Mouse (Mus musculus) myocyte (in vitro differentiated cells): ENCODE data around the gene Ski. TPM values are rescaled to one million over a fixed set of nuclear protein-coding genes. Genes with fewer than 3 reads are reported as not detected.
A peak's percentile ranks its signal among the peaks of the same experiment; 100 is the strongest.

Experiments
- H3K27me3 ChIP-seq: one replicate; pipeline ENCODE4 v1.6.1; 2011; ENCODE audit not compliant: control insufficient read depth, insufficient read depth, insufficient read length
- H3K36me3 ChIP-seq: one replicate; pipeline ENCODE4 v1.6.1; 2011; ENCODE audit not compliant: control insufficient read depth, insufficient read depth
- H3K4me2 ChIP-seq: one replicate; pipeline ENCODE4 v1.6.1; 2011; ENCODE audit warnings: low read depth, control low read depth
- H3K4me3 ChIP-seq: one replicate; pipeline ENCODE4 v1.5.1; 2011; ENCODE audit warnings: mild to moderate bottlenecking, control low read depth, moderate library complexity
- H3K79me2 ChIP-seq: one replicate; pipeline ENCODE4 v1.6.1; 2011; ENCODE audit not compliant: control insufficient read depth, insufficient read depth
- H3ac ChIP-seq: one replicate; pipeline ENCODE4 v1.6.1; 2011; ENCODE audit not compliant: control insufficient read depth, insufficient read length
- CEBPB ChIP-seq: IDR thresholded peaks from 2 replicates; pipeline ENCODE4 v1.6.1; 2011; ENCODE audit warnings: mild to moderate bottlenecking, moderate library complexity; ENCODE audit not compliant: poor library complexity, insufficient read depth, severe bottlenecking
- E2F4 ChIP-seq: IDR thresholded peaks from one replicate; pipeline ENCODE4 v1.6.1; 2011; ENCODE audit warnings: mild to moderate bottlenecking, control low read depth, moderate library complexity; ENCODE audit not compliant: insufficient read depth
- MAX ChIP-seq: IDR thresholded peaks from one replicate; pipeline ENCODE4 v1.6.1; 2011; ENCODE audit warnings: low read depth, mild to moderate bottlenecking, control low read depth
- MYOD1 ChIP-seq, 3 experiments: IDR thresholded peaks; one replicate each; pipeline ENCODE4 v1.6.1; 2011; ENCODE audit warnings: control low read depth in 2 of 3, low read depth in 2 of 3, mild to moderate bottlenecking in 2 of 3, moderate library complexity in 1 of 3; ENCODE audit not compliant: insufficient read length in 2 of 3, control insufficient read depth in 1 of 3
- MYOG ChIP-seq, 3 experiments: IDR thresholded peaks; one replicate each; pipeline ENCODE4 v1.6.1; 2011; ENCODE audit warnings: control low read depth in 2 of 3, low read depth in 2 of 3, mild to moderate bottlenecking in 2 of 3; ENCODE audit not compliant: insufficient read length in 2 of 3, control insufficient read depth in 1 of 3, insufficient read depth in 1 of 3
- POLR2A ChIP-seq: IDR thresholded peaks from one replicate; pipeline ENCODE4 v1.6.1; 2011; ENCODE audit warnings: low read depth, mild to moderate bottlenecking, control low read depth, moderate library complexity; ENCODE audit not compliant: insufficient read length
- POLR2AphosphoS2 ChIP-seq: IDR thresholded peaks from one replicate; pipeline ENCODE4 v1.6.1; 2011; ENCODE audit warnings: low read depth, control low read depth; ENCODE audit not compliant: insufficient read length
- REST ChIP-seq: IDR thresholded peaks from one replicate; pipeline ENCODE4 v1.6.1; 2011; ENCODE audit warnings: mild to moderate bottlenecking, control low read depth, moderate library complexity; ENCODE audit not compliant: insufficient read depth, insufficient read length
- SRF ChIP-seq: IDR thresholded peaks from one replicate; pipeline ENCODE4 v1.6.1; 2011; ENCODE audit warnings: low read depth; ENCODE audit not compliant: control insufficient read depth, insufficient read length
- TCF12 ChIP-seq: IDR thresholded peaks from one replicate; pipeline ENCODE4 v1.6.1; 2011; ENCODE audit warnings: mild to moderate bottlenecking, control low read depth; ENCODE audit not compliant: poor library complexity, insufficient read depth, severe bottlenecking
- TCF3 ChIP-seq: IDR thresholded peaks from one replicate; pipeline ENCODE4 v1.6.1; 2011; ENCODE audit warnings: low read depth, control low read depth; ENCODE audit not compliant: insufficient read length
- USF1 ChIP-seq: IDR thresholded peaks from one replicate; pipeline ENCODE4 v1.6.1; 2011; ENCODE audit warnings: low read depth, mild to moderate bottlenecking, control low read depth, moderate library complexity
- polyA plus RNA-seq: library from polyadenylated mRNA; unstranded; fragments of >200 nt; fragmentation: generic; extraction: Trizol; gene quantifications from one replicate; pipeline ENCODE4 v1.2.1, GENCODE M21; 2012; ENCODE audit warnings: missing spikeins

Gene Ski
- polyA plus RNA-seq, 1 experiment = 54.5 TPM

DNA sequence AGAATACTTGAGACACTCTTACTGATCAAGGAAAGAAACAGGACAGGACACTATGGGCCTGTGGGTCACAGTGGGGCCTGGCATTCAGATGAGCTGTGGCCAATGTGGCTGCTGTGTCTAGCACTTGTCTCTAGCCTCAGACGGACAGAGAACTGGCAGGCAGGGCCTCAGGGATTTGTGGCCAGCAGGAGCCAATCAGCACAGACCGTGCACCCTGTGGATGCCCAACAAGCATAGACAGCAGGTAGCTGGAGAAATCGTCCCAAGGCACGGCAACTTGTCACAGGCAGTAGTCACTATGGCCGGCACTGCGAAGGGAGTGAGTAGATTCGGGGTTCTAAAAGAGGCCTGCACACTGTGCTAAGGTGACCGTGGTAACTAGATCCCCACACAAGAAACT is 58.7 kb downstream of the Ski start:
- peaks cover 19% of the 10 kb centered on the region for H3K36me3 ChIP-seq
- no peaks in the 10 kb centered on the region for H3K27me3 ChIP-seq
- no peak overlapping the region for H3ac ChIP-seq
- no peak for TF ChIP-seq MAX
- peak; percentile 34 for TF ChIP-seq POLR2A
- TF ChIP-seq MYOD1 (IDR thresholded peaks at IDR 0.05; ENCODE audit: control insufficient read depth in 1 of 3, insufficient read length in 2 of 3, low read depth in 2 of 3) = peak in 1 of 3 experiments; percentile 28
- TF ChIP-seq USF1 = no peak
- TF ChIP-seq POLR2AphosphoS2 = peak; percentile 45
- no peak for TF ChIP-seq TCF3
- TF ChIP-seq REST = no peak
- TF ChIP-seq SRF = no peak
- no peak for TF ChIP-seq MYOG (IDR thresholded peaks at IDR 0.05; ENCODE audit: control insufficient read depth in 1 of 3, insufficient read depth in 1 of 3, insufficient read length in 2 of 3, low read depth in 2 of 3)
- TF ChIP-seq TCF12 = no peak
- no peak overlapping the region for H3K4me3 ChIP-seq
- H3K79me2 ChIP-seq = peaks cover 82% of the 10 kb centered on the region
- peak overlapping the region; percentile 62 for H3K4me2 ChIP-seq

- Histone ChIP-seq H3K4me2 (peak overlapping the region; percentile 71), H3K27me3 (no peaks in the 10 kb centered on the region), H3K36me3 (peaks cover 23% of the 10 kb centered on the region), H3K79me2 (peaks cover 78% of the 10 kb centered on the region), H3ac (no peak overlapping the region), H3K4me3 (no peak overlapping the region)
- TF ChIP-seq MYOG (IDR thresholded peaks at IDR 0.05; ENCODE audit: control insufficient read depth in 1 of 3, insufficient read depth in 1 of 3, insufficient read length in 2 of 3, low read depth in 2 of 3) (peak; percentile 42 to 98 (median 93)), TCF12 (peak; percentile 96), TCF3 (peak; percentile 88), MYOD1 (IDR thresholded peaks at IDR 0.05; ENCODE audit: control insufficient read depth in 1 of 3, insufficient read length in 2 of 3, low read depth in 2 of 3) (peak in 2 of 3 experiments; percentile 97 to 99), E2F4 (no peak)
Observed at GRCm38 (mm10) chr4:155163320-155163651, 59.1 kb downstream of the Ski start.

- Histone ChIP-seq H3K36me3 (peaks cover 23% of the 10 kb centered on the region), H3K4me2 (peak overlapping the region; percentile 71), H3K27me3 (no peaks in the 10 kb centered on the region), H3K79me2 (peaks cover 72% of the 10 kb centered on the region), H3ac (no peak overlapping the region), H3K4me3 (no peak overlapping the region)
- TF ChIP-seq SRF = no peak
- TF ChIP-seq TCF12 = peak; percentile 62
- peak in 2 of 3 experiments; percentile 82 to 95 for TF ChIP-seq MYOD1 (IDR thresholded peaks at IDR 0.05; ENCODE audit: control insufficient read depth in 1 of 3, insufficient read length in 2 of 3, low read depth in 2 of 3)
- TF ChIP-seq MYOG (IDR thresholded peaks at IDR 0.05; ENCODE audit: control insufficient read depth in 1 of 3, insufficient read depth in 1 of 3, insufficient read length in 2 of 3, low read depth in 2 of 3) = peak in 1 of 3 experiments; percentile 83
- no peak for TF ChIP-seq REST
- no peak for TF ChIP-seq E2F4
Observed at GRCm38 (mm10) chr4:155162433-155163319, 59.7 kb downstream of the Ski start.

DNA sequence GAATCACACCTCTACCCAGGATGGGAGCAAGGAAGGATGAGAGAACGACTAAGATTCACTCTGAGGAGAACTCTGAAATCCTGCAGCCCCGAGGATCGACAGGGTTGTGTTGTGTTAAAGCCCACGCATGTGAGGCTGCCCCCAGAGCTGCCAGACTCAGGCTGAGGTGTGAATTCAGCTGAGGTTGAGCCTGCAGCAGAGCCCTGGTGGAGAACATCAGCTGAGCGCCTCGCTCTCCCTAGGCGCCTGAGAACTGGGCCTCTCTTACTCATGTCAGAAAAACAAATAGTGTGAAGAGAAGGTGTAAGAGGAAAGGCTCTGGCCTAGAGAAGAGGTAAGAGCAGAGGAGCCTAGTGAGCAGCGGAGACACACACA is 63.9 kb downstream of the Ski start:
- H3K4me3 ChIP-seq = no peak overlapping the region
- no peak overlapping the region for H3ac ChIP-seq
- H3K36me3 ChIP-seq = peaks cover 33% of the 10 kb centered on the region
- TF ChIP-seq CEBPB (no peak), E2F4 (no peak), MAX (no peak), USF1 (no peak), MYOD1 (IDR thresholded peaks at IDR 0.05; ENCODE audit: control insufficient read depth in 1 of 3, insufficient read length in 2 of 3, low read depth in 2 of 3) (no peak), TCF12 (no peak)
- H3K27me3 ChIP-seq = no peaks in the 10 kb centered on the region
- peaks cover 41% of the 10 kb centered on the region for H3K79me2 ChIP-seq
- H3K4me2 ChIP-seq = no peak overlapping the region

DNA sequence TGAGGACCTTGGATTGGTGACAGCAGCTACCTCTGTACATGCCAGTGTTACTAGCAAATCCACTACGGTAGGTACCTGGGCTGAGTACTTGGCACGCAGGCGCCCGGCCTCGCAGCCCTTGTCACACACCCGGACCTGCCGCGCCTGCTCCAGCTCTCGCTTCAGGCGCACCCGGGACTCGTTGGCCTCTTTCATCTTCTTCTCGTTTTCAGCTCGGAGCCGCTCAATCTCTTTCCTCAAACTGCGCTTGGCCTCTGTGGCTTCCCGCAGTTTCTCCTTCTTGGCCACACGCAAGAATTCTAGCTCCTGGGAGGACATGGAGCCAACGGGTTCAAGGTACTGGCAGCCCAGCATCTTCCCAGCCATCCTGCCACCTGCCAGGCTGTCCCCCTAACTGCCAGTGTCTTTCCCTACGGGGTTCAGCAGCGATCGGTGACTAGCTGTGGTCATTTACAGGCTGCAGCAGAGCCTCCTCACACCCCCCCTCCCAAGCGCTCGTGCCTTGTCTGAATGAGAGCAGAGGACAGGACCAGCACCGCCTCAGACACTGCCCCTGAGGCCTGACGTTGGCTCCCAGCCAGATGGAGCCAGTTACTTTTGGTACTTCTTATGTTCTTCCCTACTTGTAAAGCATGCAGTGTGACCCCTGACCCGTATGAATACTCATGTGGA is 64.4 kb downstream of the Ski start:
- no peak overlapping the region for H3K4me2 ChIP-seq
- H3K27me3 ChIP-seq = no peaks in the 10 kb centered on the region
- peaks cover 36% of the 10 kb centered on the region for H3K79me2 ChIP-seq
- H3K36me3 ChIP-seq = peaks cover 33% of the 10 kb centered on the region
- TF ChIP-seq POLR2A (peak; percentile 9), CEBPB (no peak)
- H3K4me3 ChIP-seq = no peak overlapping the region
- no peak overlapping the region for H3ac ChIP-seq
